In genomic region chr19:57944680-57945079, GRCm38 (mm10) we compare ENCODE assay signal across 33 mouse cellular contexts.
DNase-seq lines count a peak whose midpoint lies in the region; ATAC-seq and TF ChIP-seq lines count a peak whose summit lies in the region.
"Had no signal": no experiment of that assay in that cellular context is flagged by ENCODE, and none has a peak within 500 bp of the region (broad histone marks: within the 10 kb centered on the region; RNA-seq: fewer than 3 reads in every experiment).

No protein-coding gene starts in this region.

- no peak overlapping the region for H3K9ac ChIP-seq in heart, adult 2 months (ENCODE audit: low read depth, low read length)
- no peak overlapping the region for H3K9ac ChIP-seq in liver, embryonic 15.5 days
- no peak overlapping the region for H3K9ac ChIP-seq in stomach, embryonic 16.5 days (ENCODE audit: low read length)
- no peak overlapping the region for H3K9ac ChIP-seq in forebrain, embryonic 13.5 days
- H3K9ac ChIP-seq: embryonic facial prominence, embryonic 12.5 days; forebrain, embryonic 15.5 days; heart, embryonic 12.5 days; hindbrain, embryonic 13.5 days; kidney, embryonic 15.5 days; lung, embryonic 15.5 days; midbrain, embryonic 12.5 days; neural tube, embryonic 13.5 days had no signal

- peak; percentile 56; the same call in 1 of the 2 replicates for ATAC-seq in liver, embryonic 15.5 days (ENCODE audit: insufficient read depth)
- peak; percentile 80 for ATAC-seq in stomach, embryonic 16.5 days (ENCODE audit: insufficient read depth, low FRiP score)
- no peak for ATAC-seq in forebrain, embryonic 13.5 days
- ATAC-seq: activated CD4-positive, CD25-positive, alpha-beta regulatory T cell, adult 4 months; forebrain, embryonic 15.5 days had no signal

- peak; percentile 79 for DNase-seq in heart, adult 11 months
- no peak for DNase-seq in heart, adult 2 months
- DNase-seq in kidney, postnatal 36 days = no peak
- no peak for DNase-seq in adrenal gland, postnatal 10 days
- DNase-seq: adrenal gland, adult 2 months; cerebellum, adult 11 months; cerebellum, adult 9-10 months; cerebellum, postnatal 36 days; embryo, embryonic 11 days; gastrocnemius, postnatal 25 days; heart, adult 18-20 months; heart, postnatal 4 days; kidney, adult 18-20 months; kidney, postnatal 25 days; layer of hippocampus, postnatal 36 days; left cerebral cortex, postnatal 4 days; lung, postnatal 36 days; retina, postnatal 1 day; right cerebral cortex, postnatal 14 days had no signal

- TF ChIP-seq POLR2A in heart, adult 2 months (IDR thresholded peaks at IDR 0.05; ENCODE audit: insufficient read depth, low read depth, low read length) = no peak

- H3K4me1 ChIP-seq in heart, adult 2 months (ENCODE audit: control insufficient read depth, insufficient read depth, low read length) = no peaks in the 10 kb centered on the region
- H3K4me1 ChIP-seq in liver, embryonic 15.5 days (replicated peaks) = peaks cover 6% of the 10 kb centered on the region; the same call in 1 of the 2 replicates
- 0 out of 2 replicates have a peak, but pooled peaks cover 4% of the 10 kb centered on the region for H3K4me1 ChIP-seq in stomach, embryonic 16.5 days (ENCODE audit: control insufficient read depth, insufficient read depth, low read length)
- H3K4me1 ChIP-seq in forebrain, embryonic 13.5 days = peaks cover 19% of the 10 kb centered on the region
- H3K4me1 ChIP-seq: embryonic facial prominence, embryonic 12.5 days; heart, embryonic 12.5 days; kidney, embryonic 15.5 days; lung, embryonic 15.5 days; megakaryocyte, embryonic 14.5 days had no signal

- no peak overlapping the region for H3K4me2 ChIP-seq in liver, embryonic 15.5 days
- no peak overlapping the region for H3K4me2 ChIP-seq in stomach, embryonic 16.5 days (ENCODE audit: low read depth, low read length)
- no peak overlapping the region for H3K4me2 ChIP-seq in forebrain, embryonic 13.5 days
- H3K4me2 ChIP-seq: embryonic facial prominence, embryonic 12.5 days; forebrain, embryonic 15.5 days; heart, embryonic 12.5 days; hindbrain, embryonic 13.5 days; kidney, embryonic 15.5 days; lung, embryonic 15.5 days; midbrain, embryonic 12.5 days; neural tube, embryonic 13.5 days had no signal

- H3K36me3 ChIP-seq in heart, adult 2 months (ENCODE audit: control insufficient read depth, insufficient read depth, low read length) = no peaks in the 10 kb centered on the region
- H3K36me3 ChIP-seq in liver, embryonic 15.5 days (replicated peaks) = 0 out of 2 replicates have a peak, but pooled peaks cover 2% of the 10 kb centered on the region
- H3K36me3 ChIP-seq in stomach, embryonic 16.5 days (ENCODE audit: control insufficient read depth, insufficient read depth, low read length) = no peaks in the 10 kb centered on the region; the same call in none of the 2 replicates
- peaks cover 4% of the 10 kb centered on the region; the same call in 1 of the 2 replicates for H3K36me3 ChIP-seq in forebrain, embryonic 13.5 days (ENCODE audit: poor library complexity, severe bottlenecking)
- H3K36me3 ChIP-seq: embryonic facial prominence, embryonic 12.5 days; forebrain, embryonic 15.5 days; hindbrain, embryonic 13.5 days; lung, embryonic 15.5 days; midbrain, embryonic 12.5 days; neural tube, embryonic 13.5 days had no signal

- no peak overlapping the region for H3K4me3 ChIP-seq in heart, adult 2 months
- H3K4me3 ChIP-seq in liver, embryonic 15.5 days (replicated peaks) = no peak overlapping the region
- H3K4me3 ChIP-seq in stomach, embryonic 16.5 days (replicated peaks; ENCODE audit: low read length) = no peak overlapping the region
- H3K4me3 ChIP-seq in forebrain, embryonic 13.5 days = no peak overlapping the region
- H3K4me3 ChIP-seq: embryonic facial prominence, embryonic 12.5 days; forebrain, embryonic 15.5 days; heart, embryonic 12.5 days; hindbrain, embryonic 13.5 days; kidney, embryonic 15.5 days; lung, embryonic 15.5 days; megakaryocyte, embryonic 14.5 days; midbrain, embryonic 12.5 days; neural tube, embryonic 13.5 days had no signal

- no peak overlapping the region for H3K27ac ChIP-seq in heart, adult 2 months
- H3K27ac ChIP-seq in liver, embryonic 15.5 days (replicated peaks) = no peak overlapping the region
- H3K27ac ChIP-seq in stomach, embryonic 16.5 days (ENCODE audit: low read length) = no peak overlapping the region
- no peak overlapping the region for H3K27ac ChIP-seq in forebrain, embryonic 13.5 days
- H3K27ac ChIP-seq: embryonic facial prominence, embryonic 12.5 days; forebrain, embryonic 15.5 days; hindbrain, embryonic 13.5 days; kidney, embryonic 15.5 days; lung, embryonic 15.5 days; midbrain, embryonic 12.5 days; neural tube, embryonic 13.5 days had no signal

- no peaks in the 10 kb centered on the region for H3K27me3 ChIP-seq in heart, adult 2 months (ENCODE audit: control insufficient read depth, insufficient read depth, low read length)
- H3K27me3 ChIP-seq in liver, embryonic 15.5 days = no peaks in the 10 kb centered on the region
- no peaks in the 10 kb centered on the region for H3K27me3 ChIP-seq in stomach, embryonic 16.5 days (ENCODE audit: control insufficient read depth, insufficient read depth, low read length)
- no peaks in the 10 kb centered on the region for H3K27me3 ChIP-seq in forebrain, embryonic 13.5 days
- H3K27me3 ChIP-seq: CH12.LX; embryonic facial prominence, embryonic 12.5 days; forebrain, embryonic 15.5 days; heart, embryonic 12.5 days; hindbrain, embryonic 13.5 days; kidney, embryonic 15.5 days; lung, embryonic 15.5 days; midbrain, embryonic 12.5 days; neural tube, embryonic 13.5 days had no signal

- 90% methylated on average over 6 of the region's 6 CpGs for WGBS in heart, adult 2 months
- 37% methylated on average over 6 of the region's 6 CpGs for WGBS in liver, embryonic 15.5 days (ENCODE audit: insufficient replicate concordance)
- whole genome bisulfite sequencing in stomach, embryonic 16.5 days = 75% methylated on average over 6 of the region's 6 CpGs
- 85% methylated on average over 6 of the region's 6 CpGs for WGBS in forebrain, embryonic 13.5 days

- intact Hi-C loops in heart, adult 2 months (cut with DNase I) = no loop called here

- no peaks in the 10 kb centered on the region for H3K9me3 ChIP-seq in liver, embryonic 15.5 days (replicated peaks)
- no peaks in the 10 kb centered on the region for H3K9me3 ChIP-seq in stomach, embryonic 16.5 days (replicated peaks; ENCODE audit: control insufficient read depth, low read length)
- no peaks in the 10 kb centered on the region for H3K9me3 ChIP-seq in forebrain, embryonic 13.5 days (replicated peaks)
- H3K9me3 ChIP-seq: embryonic facial prominence, embryonic 12.5 days; forebrain, embryonic 15.5 days; heart, embryonic 12.5 days; hindbrain, embryonic 13.5 days; kidney, embryonic 15.5 days; midbrain, embryonic 12.5 days; neural tube, embryonic 13.5 days had no signal

- TF ChIP-seq EP300 in heart, adult 2 months (IDR thresholded peaks at IDR 0.05; ENCODE audit: insufficient read depth, low read depth, low read length) = no peak

- TF ChIP-seq CTCF in heart, adult 2 months (IDR thresholded peaks at IDR 0.05) = no peak

- no peaks in the 10 kb centered on the region for H3K79me2 ChIP-seq in heart, adult 2 months (replicated peaks; ENCODE audit: control insufficient read depth, insufficient read depth, low read length)
